Mouse (Mus musculus) midbrain, embryonic 15.5 days (tissue): Measurements from ENCODE around the gene Tmco1. TPM values are rescaled to one million over a fixed set of nuclear protein-coding genes. Genes with fewer than 3 reads are reported as not detected.

Source experiments
- ATAC-seq: fragments of 200-750 bp; cut with Nextera tagmentation; replicated peaks from 2 replicates; pipeline ENCODE4 v1.8.0; 2017; ENCODE audit warnings: moderate TSS enrichment
- H3K27ac ChIP-seq: fragments of 300-500 bp; sonication (generic); 2 replicates; pipeline ENCODE4 v1.5.1; 2015; ENCODE audit warnings: mild to moderate bottlenecking, inconsistent platforms
- H3K27me3 ChIP-seq: fragments of 300-500 bp; sonication (generic); replicated peaks from 2 replicates; pipeline ENCODE4 v1.6.1; 2015; ENCODE audit warnings: inconsistent platforms
- H3K36me3 ChIP-seq: fragments of 300-500 bp; sonication (generic); replicated peaks from 2 replicates; pipeline ENCODE4 v1.6.1; 2015; ENCODE audit warnings: inconsistent platforms
- H3K4me1 ChIP-seq: fragments of 300-500 bp; sonication (generic); 2 replicates; pipeline ENCODE4 v1.6.1; 2015; ENCODE audit warnings: inconsistent platforms
- H3K4me2 ChIP-seq: fragments of 300-500 bp; sonication (generic); 2 replicates; pipeline ENCODE4 v1.6.1; 2015; ENCODE audit warnings: inconsistent platforms, mild to moderate bottlenecking, moderate library complexity
- H3K4me3 ChIP-seq: fragments of 300-500 bp; sonication (generic); 2 replicates; pipeline ENCODE4 v1.5.1; 2015; ENCODE audit warnings: mild to moderate bottlenecking, inconsistent platforms
- H3K9ac ChIP-seq: fragments of 300-500 bp; sonication (generic); 2 replicates; pipeline ENCODE4 v1.6.1; 2015; ENCODE audit warnings: mild to moderate bottlenecking, inconsistent platforms
- H3K9me3 ChIP-seq: fragments of 300-500 bp; sonication (generic); 2 replicates; pipeline ENCODE4 v1.6.1; 2016; ENCODE audit warnings: inconsistent platforms
- WGBS: fragments of 180-500 bp; shearing (Covaris S2); methylation state at CpG from one replicate; pipeline ENCODE4 v1.1.7; 2015; ENCODE audit warnings: mixed read lengths; 5-methylcytosine and 5-hydroxymethylcytosine counted together
- polyA plus RNA-seq: library from polyadenylated mRNA; unstranded; fragments of >200 nt; fragmentation: Nextera tagmentation; extraction: Ambion mirVana; gene quantifications from 2 replicates; pipeline ENCODE4 v1.2.1, GENCODE M21; 2015

The Tmco1 gene
- polyA plus RNA-seq, 1 experiment from 2014 or later, result 70.6 TPM

DNA sequence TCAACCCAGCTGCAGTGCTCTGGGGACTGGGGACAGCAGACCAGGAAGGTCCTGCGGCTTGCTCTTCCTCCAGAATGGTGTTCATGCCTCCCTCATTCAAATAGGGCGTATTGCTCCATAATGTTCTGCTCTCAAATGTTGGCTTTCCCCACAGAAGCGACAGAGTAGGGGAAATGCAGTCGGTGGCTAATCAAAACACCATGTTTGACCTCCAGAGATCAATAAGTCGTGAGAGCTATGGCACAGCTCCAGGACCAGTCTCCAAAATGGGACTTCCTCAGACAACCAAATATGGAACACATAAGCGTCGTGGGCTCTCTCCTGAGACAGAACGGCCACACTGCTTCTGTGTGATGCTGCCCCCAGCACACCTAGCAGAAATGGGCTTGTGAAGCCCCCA, 36.3 kb upstream of the Tmco1 start:
- Histone ChIP-seq H3K9ac (no peak overlapping the region), H3K4me1 (peaks cover 42% of the 10 kb centered on the region), H3K9me3 (no peaks in the 10 kb centered on the region), H3K27me3 (no peaks in the 10 kb centered on the region), H3K4me2 (no peak overlapping the region), H3K4me3 (no peak overlapping the region), H3K27ac (no peak overlapping the region), H3K36me3 (no peaks in the 10 kb centered on the region)
- no peak for ATAC-seq
- 66% methylated on average over 8 of the region's 8 CpGs for WGBS

DNA sequence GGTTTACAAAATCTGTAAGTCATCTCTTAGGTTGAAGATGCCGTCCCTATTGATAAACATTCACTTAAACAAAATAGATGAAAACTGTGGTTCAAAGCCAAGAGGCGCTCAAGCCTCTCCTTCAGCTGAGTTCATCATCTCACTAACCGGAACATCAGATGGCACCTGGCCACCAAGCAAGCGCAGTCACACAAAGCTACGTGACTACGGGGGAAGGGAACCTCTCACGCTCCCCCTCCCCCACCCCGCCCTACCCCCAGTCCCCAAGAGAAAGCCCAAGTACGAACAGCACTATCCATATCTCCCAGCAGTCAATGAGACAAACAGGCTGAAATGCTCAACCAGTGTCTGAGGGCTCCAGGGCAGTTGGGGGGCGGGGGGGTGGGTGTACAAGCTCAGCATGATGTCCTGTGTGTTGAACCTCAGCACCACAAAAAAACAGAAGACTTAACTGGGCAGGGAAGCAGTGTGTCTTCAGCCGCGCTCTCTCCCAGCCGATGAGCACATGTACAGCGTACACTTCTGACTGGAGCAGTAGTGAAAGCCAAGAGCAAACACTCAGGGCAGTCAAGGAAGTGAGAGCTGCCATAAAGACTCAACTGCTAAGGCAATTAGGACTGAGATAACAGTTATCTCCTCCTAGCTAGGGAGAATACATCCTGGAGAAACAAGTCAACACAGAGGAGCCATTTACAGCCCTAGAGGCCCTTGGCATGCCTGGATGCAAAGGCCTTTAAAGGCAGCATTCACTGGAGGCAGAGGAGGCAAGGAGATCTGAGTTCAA, 34.6 kb upstream of the Tmco1 start:
- Histone ChIP-seq H3K4me1 (peaks cover 42% of the 10 kb centered on the region), H3K27me3 (no peaks in the 10 kb centered on the region), H3K27ac (no peak overlapping the region), H3K9me3 (no peaks in the 10 kb centered on the region), H3K4me3 (no peak overlapping the region), H3K4me2 (no peak overlapping the region), H3K9ac (no peak overlapping the region), H3K36me3 (no peaks in the 10 kb centered on the region)
- 64% methylated on average over 14 of the region's 14 CpGs for WGBS
- ATAC-seq, result no peak

DNA sequence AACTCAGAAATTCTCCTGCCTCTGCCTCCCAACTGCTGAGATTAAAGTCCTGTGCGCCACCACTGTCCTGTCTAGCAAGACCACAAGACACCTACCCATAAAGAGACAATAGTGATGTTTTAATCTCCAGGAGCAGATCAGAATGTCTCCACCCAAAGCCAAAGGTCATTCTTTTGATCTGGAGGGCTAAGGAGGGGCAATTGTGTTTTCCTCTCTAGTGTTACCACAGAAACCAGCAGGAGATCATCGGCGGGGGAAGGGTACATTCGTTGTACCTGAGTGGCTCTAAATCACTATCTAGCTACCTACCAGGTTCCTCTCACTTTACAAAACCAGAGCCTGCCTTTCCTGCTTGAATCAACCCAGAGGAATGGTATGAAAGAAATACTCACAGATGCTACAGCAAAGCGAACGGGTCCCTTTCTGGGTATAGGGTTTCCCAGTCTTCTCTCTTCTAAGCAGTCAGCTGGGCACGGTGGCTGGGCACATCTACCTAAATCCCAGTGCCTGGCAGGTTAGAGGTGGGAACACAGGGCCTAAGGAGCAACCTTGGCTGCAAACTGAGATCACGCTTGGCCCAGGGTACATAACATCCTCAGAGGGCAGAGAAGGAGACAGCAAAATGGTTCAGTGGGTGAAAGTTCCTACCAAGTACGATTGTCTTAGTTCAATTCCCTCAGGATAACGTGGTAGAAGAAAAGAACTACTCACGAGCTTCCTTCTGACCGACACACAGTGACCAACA, 33.4 kb upstream of the Tmco1 start:
- Histone ChIP-seq H3K27ac (no peak overlapping the region), H3K4me2 (no peak overlapping the region), H3K36me3 (no peaks in the 10 kb centered on the region), H3K9me3 (no peaks in the 10 kb centered on the region), H3K9ac (no peak overlapping the region), H3K4me1 (peaks cover 37% of the 10 kb centered on the region), H3K27me3 (no peaks in the 10 kb centered on the region), H3K4me3 (no peak overlapping the region)
- 82% methylated on average over 12 of the region's 12 CpGs for WGBS
- no peak for ATAC-seq

DNA sequence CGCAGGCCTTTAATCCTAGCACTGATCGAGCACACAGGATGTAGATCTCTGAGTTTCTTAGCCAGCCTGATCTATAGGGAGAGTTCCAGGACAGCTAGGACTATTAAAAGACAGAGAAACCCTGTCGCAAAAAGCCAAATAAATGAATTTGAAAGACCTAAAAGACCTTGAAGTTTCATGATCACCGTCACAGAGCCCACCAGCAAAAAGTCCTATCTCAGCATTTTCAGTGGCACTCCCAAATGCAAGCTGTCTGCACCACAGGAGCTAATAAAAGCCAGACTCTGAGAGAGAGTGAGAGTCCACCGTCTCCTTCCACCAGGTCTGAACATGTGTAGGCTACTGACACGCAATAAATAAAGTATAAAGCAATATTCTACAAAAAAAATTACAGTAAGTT, 29.8 kb upstream of the Tmco1 start:
- 76% methylated on average over 6 of the region's 6 CpGs for WGBS
- ATAC-seq, result no peak

DNA sequence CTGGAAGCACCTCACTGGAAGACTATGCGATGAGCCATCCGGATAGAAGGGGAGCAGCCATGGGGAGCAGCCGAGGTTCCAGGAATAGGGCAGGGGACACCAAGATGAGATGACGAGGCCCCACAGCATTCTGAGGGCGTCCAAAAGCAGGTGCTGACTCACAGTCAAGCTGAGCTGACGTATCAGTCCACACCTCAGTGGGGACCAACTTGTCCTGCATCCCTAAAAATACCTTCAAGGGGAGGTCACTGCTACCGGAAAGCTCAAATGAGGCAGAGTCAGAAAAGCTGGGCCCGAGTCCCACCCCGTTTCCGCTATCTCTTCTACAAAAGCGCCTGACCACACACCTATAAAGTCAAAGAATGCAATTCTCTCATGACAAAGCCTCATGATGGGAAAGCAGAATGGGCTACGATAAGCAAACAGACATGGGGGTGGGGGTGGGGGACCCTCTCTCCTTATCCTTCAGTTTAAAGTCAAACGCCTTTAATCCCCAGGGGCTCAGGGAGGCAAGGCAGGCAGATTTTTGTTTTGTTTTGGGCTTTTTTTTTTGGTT, 28.9 kb upstream of the Tmco1 start:
- Histone ChIP-seq H3K4me2 (no peak overlapping the region), H3K4me3 (no peak overlapping the region), H3K36me3 (no peaks in the 10 kb centered on the region), H3K9me3 (no peaks in the 10 kb centered on the region), H3K9ac (no peak overlapping the region), H3K27ac (no peak overlapping the region), H3K27me3 (no peaks in the 10 kb centered on the region), H3K4me1 (peaks cover 20% of the 10 kb centered on the region)
- no peak for ATAC-seq
- WGBS, result 75% methylated on average over 13 of the region's 13 CpGs

More for the DNA sequence above, 29.8 kb upstream of the Tmco1 start:
- Histone ChIP-seq H3K4me1 (peaks cover 28% of the 10 kb centered on the region), H3K4me3 (no peak overlapping the region), H3K27me3 (no peaks in the 10 kb centered on the region), H3K9me3 (no peaks in the 10 kb centered on the region), H3K4me2 (no peak overlapping the region), H3K9ac (no peak overlapping the region), H3K36me3 (no peaks in the 10 kb centered on the region), H3K27ac (no peak overlapping the region)

- H3K9me3 ChIP-seq, result no peaks in the 10 kb centered on the region
- H3K27ac ChIP-seq, result no peak overlapping the region
- no peak overlapping the region for H3K9ac ChIP-seq
- H3K27me3 ChIP-seq, result no peaks in the 10 kb centered on the region
- WGBS, result 94% methylated on average over 10 of the region's 10 CpGs
- H3K36me3 ChIP-seq, result no peaks in the 10 kb centered on the region
- no peak overlapping the region for H3K4me3 ChIP-seq
- no peak for ATAC-seq
- H3K4me2 ChIP-seq, result no peak overlapping the region
- peaks cover 19% of the 10 kb centered on the region for H3K4me1 ChIP-seq
Measured at GRCm38 (mm10) chr1:167280061-167280460, 28.1 kb upstream of the Tmco1 start.

GRCm38 (mm10) chr1:167282112-167282511, 26.1 kb upstream of the Tmco1 start:
- ATAC-seq, result no peak
- no peaks in the 10 kb centered on the region for H3K36me3 ChIP-seq
- 40% methylated on average over 3 of the region's 3 CpGs for WGBS
- H3K9me3 ChIP-seq, result no peaks in the 10 kb centered on the region
- no peak overlapping the region for H3K9ac ChIP-seq
- peak overlapping the region; percentile 74 for H3K4me2 ChIP-seq
- no peak overlapping the region for H3K4me3 ChIP-seq
- H3K27ac ChIP-seq, result no peak overlapping the region
- H3K4me1 ChIP-seq, result peaks cover 26% of the 10 kb centered on the region
- no peaks in the 10 kb centered on the region for H3K27me3 ChIP-seq

- H3K27ac ChIP-seq, result peak overlapping the region; percentile 97; the same call in 1 of the 2 replicates
- H3K4me2 ChIP-seq, result peak overlapping the region; percentile 74
- no peaks in the 10 kb centered on the region for H3K27me3 ChIP-seq
- no peaks in the 10 kb centered on the region for H3K36me3 ChIP-seq
- peak overlapping the region; percentile 88 for H3K4me3 ChIP-seq
- peaks cover 26% of the 10 kb centered on the region for H3K4me1 ChIP-seq
- 48% methylated on average over 5 of the region's 5 CpGs for WGBS
- no peaks in the 10 kb centered on the region for H3K9me3 ChIP-seq
- H3K9ac ChIP-seq, result peak overlapping the region; percentile 10; the same call in 1 of the 2 replicates
- ATAC-seq, result no peak
Measured at GRCm38 (mm10) chr1:167282768-167283167, 25.4 kb upstream of the Tmco1 start.

DNA sequence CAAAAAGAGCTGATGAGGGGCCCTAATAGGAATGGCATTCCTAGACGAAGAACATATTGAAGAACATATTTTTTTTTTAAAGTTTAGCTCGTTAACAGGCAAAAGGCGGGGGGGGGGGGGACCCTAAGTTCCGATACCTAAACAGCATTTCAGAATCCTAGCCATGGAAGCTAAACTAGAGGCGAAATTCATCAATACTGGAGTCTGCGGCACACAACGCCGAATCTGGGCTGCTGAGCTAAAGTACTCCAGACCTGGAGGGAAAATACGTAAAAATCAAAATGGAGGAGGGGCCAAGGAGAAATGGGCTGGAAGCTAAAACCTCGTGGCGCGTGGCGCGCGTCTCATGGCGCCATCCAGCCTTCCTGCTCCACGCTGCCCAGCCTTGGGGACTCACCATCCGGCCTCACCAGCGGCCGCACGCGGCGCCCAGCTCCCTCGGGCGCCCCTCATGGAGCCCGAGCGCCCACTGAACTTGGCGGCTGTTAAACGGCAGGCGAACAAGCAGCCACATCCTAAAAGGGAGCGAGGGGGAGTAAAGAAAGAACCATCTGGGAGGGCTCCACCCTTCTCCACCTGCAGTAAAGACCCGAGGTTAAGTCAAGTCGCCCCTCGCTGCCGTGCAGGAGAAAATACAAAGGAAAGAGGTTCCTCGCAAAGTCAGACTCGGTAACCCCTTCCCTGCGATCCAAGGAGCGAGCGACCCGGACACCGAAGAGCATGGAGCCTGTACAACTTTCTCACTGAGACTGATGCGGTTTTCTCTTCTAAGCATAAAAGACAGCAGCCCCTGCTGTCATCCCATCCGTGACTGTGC, 24.5 kb upstream of the Tmco1 start:
- H3K27me3 ChIP-seq, result no peaks in the 10 kb centered on the region
- under 1% methylated on average over 44 of the region's 44 CpGs for WGBS

DNA sequence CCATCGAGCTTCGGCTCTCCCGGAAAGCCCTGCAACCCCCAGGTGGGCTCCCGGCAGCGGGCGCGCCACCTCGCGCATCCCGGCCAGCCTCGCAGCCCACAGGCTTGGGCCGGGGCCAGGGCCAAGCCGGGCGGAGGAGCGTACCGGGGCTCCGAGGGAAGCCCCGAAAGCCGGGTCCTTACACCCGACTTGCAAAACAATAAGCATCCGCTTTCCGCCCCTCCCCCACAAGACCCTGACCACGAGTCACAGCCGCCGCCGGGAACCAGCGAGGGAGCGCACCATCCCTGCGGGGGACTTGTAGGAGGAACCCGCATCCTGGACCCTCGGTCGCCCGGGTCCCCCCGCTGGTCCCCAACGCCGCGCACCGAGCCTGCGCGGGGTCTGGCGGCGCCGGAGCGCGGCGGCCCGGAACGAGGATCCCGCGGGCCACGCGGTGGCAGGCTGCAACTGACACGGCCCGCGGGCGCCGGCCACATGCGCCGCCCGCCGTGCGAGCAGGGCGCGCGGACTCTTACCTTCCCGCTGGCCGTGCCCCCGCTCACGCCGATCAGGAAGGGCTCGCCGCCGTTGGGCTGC, 23.8 kb upstream of the Tmco1 start:
- H3K9ac ChIP-seq, result peak overlapping the region; percentile 85
- no peaks in the 10 kb centered on the region for H3K9me3 ChIP-seq
- no peaks in the 10 kb centered on the region for H3K36me3 ChIP-seq
- peak overlapping the region; percentile 74 for H3K4me2 ChIP-seq
- ATAC-seq, result peak; percentile 73
- H3K27me3 ChIP-seq, result no peaks in the 10 kb centered on the region
- H3K4me3 ChIP-seq, result peak overlapping the region; percentile 88
- H3K4me1 ChIP-seq, result peaks cover 26% of the 10 kb centered on the region
- under 1% methylated on average over 73 of the region's 73 CpGs for WGBS
- H3K27ac ChIP-seq, result peak overlapping the region; percentile 97

More for the DNA sequence above, 24.5 kb upstream of the Tmco1 start:
- ATAC-seq, result peak; percentile 53
- Histone ChIP-seq H3K36me3 (no peaks in the 10 kb centered on the region), H3K9ac (peak overlapping the region; percentile 85), H3K4me1 (peaks cover 26% of the 10 kb centered on the region), H3K27ac (peak overlapping the region; percentile 97), H3K4me2 (peak overlapping the region; percentile 74), H3K4me3 (peak overlapping the region; percentile 88), H3K9me3 (no peaks in the 10 kb centered on the region)

DNA sequence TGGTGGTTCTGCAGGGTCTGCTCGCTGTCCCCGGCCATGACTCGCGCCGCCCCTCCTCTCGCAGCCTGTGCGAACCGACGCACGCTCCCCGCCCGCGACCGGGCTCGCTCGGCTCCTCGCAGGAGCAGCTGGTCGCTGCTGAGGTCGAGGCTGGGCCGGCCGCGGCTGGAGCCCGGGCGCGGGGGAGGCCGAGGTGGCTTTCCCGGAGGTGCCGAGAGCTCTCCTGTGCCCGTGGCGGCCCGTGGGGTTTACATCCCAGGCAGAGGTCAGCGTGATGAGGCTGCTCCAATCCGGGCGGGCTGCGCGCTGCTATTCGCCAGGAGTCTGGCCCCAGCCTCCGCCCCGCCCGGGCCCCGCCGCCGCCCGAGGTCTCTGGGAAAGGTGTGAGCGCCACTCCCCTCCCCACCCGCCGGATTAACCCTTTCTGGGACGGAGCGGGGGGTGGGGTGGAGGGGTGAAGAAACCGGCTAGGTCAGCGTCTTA, 23.3 kb upstream of the Tmco1 start:
- Histone ChIP-seq H3K4me1 (peaks cover 31% of the 10 kb centered on the region), H3K4me2 (peak overlapping the region; percentile 74), H3K27ac (peak overlapping the region; percentile 97), H3K9ac (peak overlapping the region; percentile 85), H3K9me3 (no peaks in the 10 kb centered on the region), H3K36me3 (no peaks in the 10 kb centered on the region), H3K4me3 (peak overlapping the region; percentile 88), H3K27me3 (no peaks in the 10 kb centered on the region)
- WGBS, result under 1% methylated on average over 51 of the region's 51 CpGs
- ATAC-seq, result peak; percentile 91

GRCm38 (mm10) chr1:167285320-167285355, 23.0 kb upstream of the Tmco1 start, which contains the start of gene Uck2:
TSS of gene Uck2 (minus strand) at chr1:167285320.
- 0% methylated on average over 2 of the region's 2 CpGs for WGBS

More at GRCm38 (mm10) chr1:167285320-167285355, 23.0 kb upstream of the Tmco1 start, which contains the start of gene Uck2:
- ATAC-seq, result no peak
- Histone ChIP-seq H3K36me3 (no peaks in the 10 kb centered on the region), H3K4me3 (peak within 1 kb of the TSS; percentile 88), H3K4me2 (peak within 1 kb of the TSS; percentile 74), H3K4me1 (peaks cover 34% of the 10 kb centered on the region), H3K9ac (peak within 1 kb of the TSS; percentile 85), H3K27me3 (no peaks in the 10 kb centered on the region), H3K9me3 (no peaks in the 10 kb centered on the region), H3K27ac (peak within 1 kb of the TSS; percentile 97)
